Mouse (Mus musculus) thymus, postnatal 4 days (tissue): ENCODE data around the gene Dhx33.
A peak's percentile ranks its signal among the peaks of the same experiment; 100 is the strongest.

Experiments
- DNase-seq: peaks from one replicate; pipeline ENCODE4 v3.0.0; 2021

The Dhx33 gene

GRCm38 (mm10) chr11:71004316-71004773, at the start of gene Dhx33:
Gene Dhx33 (minus strand): TSS chr11:71004437.
- DNase-seq: peak; percentile 92

GRCm38 (mm10) chr11:71052554-71052953, 48.3 kb upstream of the Dhx33 start:
- DNase-seq: no peak

GRCm38 (mm10) chr11:71039526-71040298, 35.5 kb upstream of the Dhx33 start:
- no peak for DNase-seq

DNA sequence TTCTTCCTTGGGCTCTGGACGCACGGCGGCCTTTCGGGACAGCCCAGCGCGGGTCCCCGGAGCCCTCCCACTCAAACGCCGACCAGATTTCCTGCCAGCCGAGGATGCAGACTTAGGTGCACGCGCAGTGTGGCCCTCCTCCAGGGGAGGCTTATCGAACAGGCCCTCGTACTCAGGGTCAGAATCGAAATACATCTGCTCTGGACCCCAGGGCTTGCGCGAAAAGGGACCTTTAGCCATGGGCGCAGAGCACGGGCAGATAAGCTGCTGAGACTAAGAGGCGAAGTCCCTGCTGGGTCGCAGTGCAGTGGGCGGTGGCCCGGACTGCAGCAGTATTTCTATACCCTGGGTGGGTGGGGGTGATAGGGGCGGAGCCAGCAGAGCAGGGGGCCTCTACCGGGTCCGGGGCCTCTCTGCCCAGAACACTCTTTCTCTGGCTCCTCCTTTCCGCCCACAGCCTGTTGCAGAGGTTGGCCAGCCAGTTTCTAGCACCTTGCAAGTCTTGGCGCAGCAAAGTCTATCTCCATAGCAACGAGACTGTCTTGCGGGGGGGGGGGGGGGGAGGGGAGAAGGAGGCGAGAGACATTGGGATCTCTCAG, 29.0 kb upstream of the Dhx33 start, which contains the start of gene 6330403K07Rik:
TSS of gene 6330403K07Rik (minus strand) at position 351 of the 599 bp plus-strand sequence.
- DNase-seq: peak; percentile 27

DNA sequence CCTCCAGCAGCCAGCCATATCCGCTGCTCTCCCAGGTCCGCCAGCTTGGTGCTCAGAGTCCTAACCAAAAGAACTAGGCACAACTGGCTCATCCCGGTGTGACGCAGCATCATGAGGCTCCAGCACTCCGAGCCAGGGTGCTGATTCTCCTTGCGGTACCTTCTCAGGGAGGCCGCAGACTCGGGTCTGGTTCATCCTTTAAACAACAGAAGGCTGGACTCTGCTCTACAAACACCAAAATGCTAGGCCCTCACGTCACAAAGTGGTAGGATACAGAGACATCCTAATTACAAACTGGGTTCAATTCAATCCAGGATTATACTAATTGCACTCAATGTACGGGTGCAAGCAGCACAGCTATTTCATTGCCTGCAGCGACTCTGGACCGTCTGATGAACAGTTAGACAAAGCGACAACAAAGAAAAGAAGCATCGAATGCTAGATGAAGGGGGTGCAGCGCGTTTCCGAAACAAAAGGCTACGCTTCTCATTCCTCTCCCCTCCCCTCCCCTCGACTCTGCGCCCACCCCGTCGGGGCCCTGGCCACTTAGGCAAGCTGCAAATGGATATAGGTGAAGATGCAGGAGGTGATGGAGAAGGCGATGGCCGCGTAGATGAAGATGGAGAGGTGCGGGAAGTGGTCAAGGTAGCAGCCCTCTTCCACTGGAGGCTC, 28.4 kb upstream of the Dhx33 start:
- no peak for DNase-seq

DNA sequence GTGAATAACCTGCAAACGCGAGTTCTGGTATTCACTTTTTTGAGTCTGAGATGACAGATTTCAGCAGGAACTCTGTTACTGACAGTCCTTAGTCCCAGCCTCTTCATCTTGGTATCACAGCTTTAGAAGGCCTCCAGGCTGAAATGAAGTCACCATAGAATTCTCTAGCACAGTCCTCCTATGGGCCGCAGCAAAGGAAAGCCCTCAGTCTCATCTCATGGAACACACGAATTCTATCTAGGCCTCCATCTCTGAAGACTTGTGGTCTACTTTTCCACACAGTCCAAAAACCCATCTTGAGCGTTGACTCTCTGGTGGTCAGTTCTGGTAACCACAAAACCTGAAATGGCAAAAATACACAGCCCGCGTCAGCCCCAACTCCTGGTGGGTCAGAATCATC, 27.8 kb upstream of the Dhx33 start:
- no peak for DNase-seq

GRCm38 (mm10) chr11:71029403-71030118, 25.3 kb upstream of the Dhx33 start:
- DNase-seq: no peak

- DNase-seq: no peak
Measured at GRCm38 (mm10) chr11:71028280-71028679, 24.0 kb upstream of the Dhx33 start.

DNA sequence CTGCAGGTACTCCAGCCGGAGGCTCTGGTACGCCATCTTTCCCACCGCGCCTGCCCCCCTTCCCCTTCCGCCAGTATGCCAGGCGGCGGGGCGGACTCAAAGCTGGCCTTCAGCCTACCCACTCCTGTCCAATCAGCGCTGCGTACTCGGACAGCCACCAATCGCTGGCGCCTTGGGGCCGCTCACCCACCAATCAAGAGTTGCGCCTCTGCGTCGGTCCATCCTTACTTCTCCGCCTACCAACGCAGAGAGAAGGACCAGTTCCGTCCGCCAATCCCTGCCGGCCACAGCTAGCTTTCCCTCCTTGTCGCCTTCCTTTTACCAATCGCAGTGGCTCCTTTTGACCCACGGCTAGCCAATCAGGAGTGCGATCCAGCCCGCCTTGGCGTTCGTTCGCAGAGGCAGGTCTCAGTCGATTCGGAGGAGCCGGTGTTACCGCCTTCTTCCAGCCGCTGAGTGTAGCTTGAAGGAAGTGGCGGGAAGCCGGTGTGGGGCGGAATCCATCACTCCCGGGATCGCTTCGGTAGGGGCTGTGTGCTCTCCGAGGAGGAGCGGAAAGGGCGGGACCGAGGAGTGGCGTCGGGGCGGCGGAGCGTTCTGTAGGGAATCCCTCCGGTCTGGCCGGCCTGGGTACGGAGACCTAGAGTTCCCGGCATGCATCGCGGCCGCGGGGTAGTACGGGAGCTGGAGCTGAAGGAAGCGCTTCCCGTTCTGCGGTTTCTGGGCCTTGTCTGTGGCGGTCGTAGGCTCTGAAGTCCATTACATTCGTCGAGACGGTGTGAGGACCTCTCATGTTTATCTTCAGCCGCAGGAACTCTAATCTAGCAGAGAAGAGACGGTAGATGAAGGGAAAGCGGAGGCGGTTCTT, 15.2 kb upstream of the Dhx33 start, which contains the start of the genes Mis12 and Derl2:
TSS of gene Mis12 (plus strand) at position 411 of the 868 bp plus-strand sequence.
TSS of gene Derl2 (minus strand) at position 641 of the 868 bp plus-strand sequence.
- DNase-seq: peak; percentile 95

- no peak for DNase-seq
Measured at GRCm38 (mm10) chr11:71018416-71019200, 14.4 kb upstream of the Dhx33 start.

GRCm38 (mm10) chr11:71017051-71017450, 12.8 kb upstream of the Dhx33 start:
- no peak for DNase-seq

GRCm38 (mm10) chr11:71012743-71013142, 8.5 kb upstream of the Dhx33 start:
- DNase-seq: no peak

DNA sequence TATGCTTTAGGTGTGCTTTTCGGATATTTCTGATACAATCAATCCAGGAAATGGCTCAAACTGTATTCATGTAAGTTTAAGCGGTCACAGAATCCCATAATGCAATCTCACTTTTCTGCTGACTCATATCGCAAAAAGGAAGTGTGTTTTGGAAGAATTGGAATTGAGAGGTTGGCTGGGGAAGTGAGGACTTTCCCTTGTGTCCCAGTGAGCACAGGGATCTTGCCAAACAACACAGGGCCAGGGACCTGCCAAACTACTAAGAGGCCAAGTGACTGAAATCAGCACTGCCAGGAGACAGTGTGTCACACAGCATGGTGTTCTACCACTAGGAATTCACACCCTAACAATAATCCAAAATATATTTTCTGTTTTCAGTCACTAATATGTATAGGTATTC, 4.1 kb upstream of the Dhx33 start:
- DNase-seq: no peak

DNA sequence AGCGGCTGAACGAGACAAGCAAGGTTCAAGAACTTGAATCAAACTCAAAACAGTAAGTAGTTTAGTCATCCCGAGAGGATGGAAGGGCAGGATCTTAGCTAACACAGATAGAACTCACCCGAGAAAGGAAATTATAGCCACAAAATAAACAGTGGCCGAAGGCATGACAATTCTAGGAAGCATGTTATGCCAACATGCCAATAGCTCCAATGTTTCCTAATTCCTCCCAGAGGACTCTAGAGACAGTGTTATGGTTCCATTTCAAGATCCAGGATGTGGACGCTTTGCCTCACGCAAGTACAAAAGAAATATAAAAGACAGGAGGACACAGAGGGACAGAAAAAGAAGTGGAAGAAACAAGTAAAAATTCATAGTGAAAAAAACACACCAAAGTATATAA, 3.6 kb upstream of the Dhx33 start:
- DNase-seq: no peak

DNA sequence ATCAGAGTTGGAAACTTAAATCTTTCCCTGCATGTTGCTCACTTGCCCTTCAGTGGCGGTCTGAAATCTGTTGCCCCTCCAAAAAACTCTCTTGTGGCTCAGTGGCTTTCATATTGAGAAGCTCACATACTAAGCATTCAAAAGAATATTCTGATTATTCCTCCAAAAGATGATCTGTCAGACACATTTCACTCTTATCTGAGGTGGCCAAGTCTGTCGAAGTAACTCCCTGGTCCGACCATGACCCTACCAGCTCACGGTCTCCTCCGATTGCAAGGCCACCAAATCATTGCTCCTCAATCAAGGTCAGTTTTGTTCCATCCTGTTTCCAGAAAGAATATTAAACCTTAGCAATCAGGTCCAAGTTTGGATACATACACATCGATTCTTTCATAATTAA, 2.8 kb upstream of the Dhx33 start:
- DNase-seq: no peak

GRCm38 (mm10) chr11:71005046-71005445, 809 bp upstream of the Dhx33 start:
- no peak for DNase-seq

GRCm38 (mm10) chr11:71003611-71004315, 474 bp downstream of the Dhx33 start:
- no peak for DNase-seq

GRCm38 (mm10) chr11:71001167-71001566, 3.1 kb downstream of the Dhx33 start:
- no peak for DNase-seq

GRCm38 (mm10) chr11:70982557-70983228, 21.5 kb downstream of the Dhx33 start, which contains the start of gene C1qbp:
Gene C1qbp (minus strand): TSS chr11:70983026.
- DNase-seq: peak; percentile 99

GRCm38 (mm10) chr11:70982030-70982429, 22.2 kb downstream of the Dhx33 start:
- DNase-seq: no peak
